Mouse (Mus musculus): Measurements from ENCODE around the gene Ssh3.

Gene Ssh3

GRCm38 (mm10) chr19:4247010-4247409 lies 22.0 kb downstream of the Ssh3 start:
- no peak for DNase-seq (ENCODE audit: low spot score in 2 of 2)

GRCm38 (mm10) chr19:4244775-4245174 lies 24.2 kb downstream of the Ssh3 start:
- no peak for DNase-seq (ENCODE audit: low spot score in 2 of 2)

DNA sequence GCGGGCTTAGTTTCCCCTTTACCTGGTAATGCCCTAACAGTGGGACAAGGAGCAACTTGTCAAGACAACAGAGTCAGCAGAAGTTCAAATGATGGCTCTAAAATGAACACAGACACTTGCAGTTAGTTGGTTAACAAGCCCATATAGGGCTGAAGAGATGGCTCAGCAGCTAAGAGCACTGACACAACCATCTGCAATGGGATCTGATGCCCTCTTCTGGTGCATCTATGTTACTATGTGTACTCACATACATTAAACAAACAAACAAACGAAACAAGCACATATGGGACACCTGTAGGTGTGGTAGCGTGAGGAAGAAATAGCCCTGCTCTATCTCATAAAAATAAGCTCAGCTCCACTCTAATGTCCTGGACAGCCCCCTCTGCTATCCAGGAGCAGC lies 26.6 kb downstream of the Ssh3 start:
- DNase-seq (ENCODE audit: low spot score in 2 of 2), result no peak

GRCm38 (mm10) chr19:4240247-4240668 lies 28.7 kb downstream of the Ssh3 start:
- no peak for DNase-seq (ENCODE audit: low spot score in 2 of 2)

DNA sequence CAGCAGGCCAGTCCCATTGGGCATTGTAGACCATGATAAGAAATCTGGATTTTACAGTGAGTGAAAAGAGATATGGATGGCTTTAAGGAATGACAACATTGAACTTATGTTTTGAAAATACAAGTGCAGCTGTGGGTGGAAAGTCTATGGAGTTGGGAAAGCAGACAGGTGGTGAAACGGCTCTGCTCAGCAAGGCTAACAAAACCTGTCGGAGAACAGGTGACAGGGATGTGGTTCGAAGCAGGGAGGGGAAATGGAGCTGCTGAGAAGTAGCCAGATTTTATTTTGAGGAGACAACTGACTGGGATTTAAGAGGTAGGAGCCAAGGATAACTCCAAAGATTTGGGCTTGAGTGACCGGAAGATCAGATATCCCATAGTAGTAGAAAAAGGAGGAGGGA lies 34.4 kb downstream of the Ssh3 start:
- DNase-seq (ENCODE audit: low spot score in 2 of 2), result no peak

GRCm38 (mm10) chr19:4232651-4233050 lies 36.3 kb downstream of the Ssh3 start:
- no peak for DNase-seq (ENCODE audit: low spot score in 2 of 2)

- DNase-seq (ENCODE audit: low spot score in 2 of 2), result no peak
These were observed 36.8 kb downstream of the Ssh3 start for GRCm38 (mm10) chr19:4232186-4232572.

- peak; percentile 95 to 98 for DNase-seq (ENCODE audit: low spot score in 2 of 2)
These were observed 37.5 kb downstream of the Ssh3 start, which contains the start of gene Pold4 for GRCm38 (mm10) chr19:4231253-4232185. Pold4 (plus strand) TSS chr19:4231899.

- no peak for DNase-seq (ENCODE audit: low spot score in 2 of 2)
These were observed 38.6 kb downstream of the Ssh3 start for GRCm38 (mm10) chr19:4230415-4230814.

GRCm38 (mm10) chr19:4229451-4230076 lies 39.4 kb downstream of the Ssh3 start:
- no peak for DNase-seq (ENCODE audit: low spot score in 2 of 2)

GRCm38 (mm10) chr19:4228891-4229290 lies 40.1 kb downstream of the Ssh3 start:
- DNase-seq (ENCODE audit: low spot score in 2 of 2), result no peak

GRCm38 (mm10) chr19:4227894-4228678 lies 40.9 kb downstream of the Ssh3 start:
- peak in 1 of 2 experiments; percentile 79 for DNase-seq (ENCODE audit: low spot score in 2 of 2)

DNA sequence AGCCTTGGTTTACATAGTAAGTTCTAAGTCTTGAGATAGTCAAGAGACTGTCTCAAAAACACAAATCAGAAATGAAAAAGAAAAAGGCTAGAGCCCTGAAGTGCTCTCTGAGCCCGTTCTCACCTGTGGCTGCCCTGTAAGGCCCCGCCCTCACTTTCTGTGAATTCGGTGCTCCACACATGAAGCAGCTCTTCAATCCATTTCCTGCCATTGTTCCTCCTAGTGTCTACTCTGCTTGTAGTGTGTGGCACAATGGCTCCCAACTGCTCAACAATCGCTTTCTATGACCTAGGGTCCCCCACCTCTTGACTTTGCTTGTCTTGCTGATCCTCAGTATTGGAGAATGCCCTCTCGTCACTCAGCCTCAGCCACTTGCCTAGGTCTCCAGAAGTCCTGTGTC lies 41.5 kb downstream of the Ssh3 start:
- DNase-seq (ENCODE audit: low spot score in 2 of 2), result no peak

DNA sequence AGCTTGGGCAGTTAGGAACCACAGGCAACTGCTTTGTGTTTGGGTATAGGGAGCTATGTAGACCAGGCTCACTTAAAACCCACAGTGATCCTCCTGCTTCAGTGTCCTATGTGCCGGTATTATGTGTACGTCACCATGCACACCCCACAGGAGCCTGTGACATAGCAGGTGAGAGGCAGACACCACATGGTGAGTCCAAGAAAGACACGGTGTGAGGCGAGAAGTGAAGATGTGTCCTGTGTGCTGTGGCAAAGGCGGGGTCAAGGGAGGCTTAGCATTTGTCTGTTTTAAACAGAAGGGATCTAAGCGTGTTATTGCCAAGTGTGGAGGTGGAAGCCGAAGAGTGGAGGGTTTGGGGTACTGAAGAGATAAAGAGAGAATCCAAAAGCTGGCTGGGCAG lies 42.2 kb downstream of the Ssh3 start:
- DNase-seq (ENCODE audit: low spot score in 2 of 2), result no peak

DNA sequence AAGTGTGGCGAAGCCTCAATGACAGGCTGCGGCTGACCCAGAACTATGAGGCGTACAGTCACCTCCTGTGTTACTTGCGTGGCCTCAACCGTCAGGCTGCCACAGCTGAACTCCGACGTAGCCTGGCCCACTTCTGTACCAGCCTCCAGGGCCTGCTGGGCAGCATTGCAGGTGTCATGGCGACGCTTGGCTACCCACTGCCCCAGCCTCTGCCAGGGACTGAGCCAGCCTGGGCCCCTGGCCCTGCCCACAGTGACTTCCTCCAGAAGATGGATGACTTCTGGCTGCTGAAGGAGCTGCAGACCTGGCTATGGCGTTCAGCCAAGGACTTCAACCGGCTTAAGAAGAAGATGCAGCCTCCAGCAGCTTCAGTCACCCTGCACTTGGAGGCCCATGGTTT lies 46.8 kb downstream of the Ssh3 start:
- no peak for DNase-seq (ENCODE audit: low spot score in 2 of 2)

DNA sequence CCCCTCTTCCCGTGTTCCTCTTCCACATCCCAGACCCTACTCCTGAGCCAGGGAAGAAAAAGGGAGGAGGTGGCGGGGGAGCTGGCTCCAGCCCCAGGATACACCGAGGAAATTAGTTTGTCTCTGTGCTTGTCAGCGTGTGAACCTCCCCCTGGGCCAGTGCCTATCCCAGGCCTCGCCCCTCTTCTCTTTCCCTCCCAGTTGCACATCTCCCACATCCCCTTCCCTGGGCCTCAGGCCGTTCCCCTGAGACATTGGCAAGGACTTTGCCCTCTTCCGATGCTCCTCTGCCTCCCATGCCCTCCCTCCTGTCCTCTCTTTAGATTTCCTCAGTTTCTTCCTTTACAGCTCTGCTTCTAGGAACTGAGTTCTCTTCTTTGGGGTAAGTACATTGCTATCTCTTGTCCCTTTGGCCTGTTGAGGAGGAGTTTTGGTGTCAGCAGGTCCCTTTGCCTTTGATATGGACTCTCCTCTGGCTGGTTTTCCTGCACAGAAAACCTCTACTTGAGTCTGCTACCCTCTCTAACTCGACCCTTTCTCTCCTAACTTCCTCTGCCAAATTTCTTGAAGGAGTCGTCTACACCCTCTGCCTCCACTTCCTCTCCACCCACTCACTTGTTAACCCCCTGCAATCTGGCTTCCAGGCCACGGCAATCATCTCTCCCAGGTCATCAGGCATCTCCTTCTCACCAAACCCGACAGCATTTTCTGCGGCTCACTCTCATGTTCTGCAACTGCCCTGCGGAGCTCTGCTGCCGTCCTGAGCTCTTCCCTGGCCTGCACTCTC lies 47.8 kb downstream of the Ssh3 start:
- DNase-seq (ENCODE audit: low spot score in 2 of 2), result no peak

DNA sequence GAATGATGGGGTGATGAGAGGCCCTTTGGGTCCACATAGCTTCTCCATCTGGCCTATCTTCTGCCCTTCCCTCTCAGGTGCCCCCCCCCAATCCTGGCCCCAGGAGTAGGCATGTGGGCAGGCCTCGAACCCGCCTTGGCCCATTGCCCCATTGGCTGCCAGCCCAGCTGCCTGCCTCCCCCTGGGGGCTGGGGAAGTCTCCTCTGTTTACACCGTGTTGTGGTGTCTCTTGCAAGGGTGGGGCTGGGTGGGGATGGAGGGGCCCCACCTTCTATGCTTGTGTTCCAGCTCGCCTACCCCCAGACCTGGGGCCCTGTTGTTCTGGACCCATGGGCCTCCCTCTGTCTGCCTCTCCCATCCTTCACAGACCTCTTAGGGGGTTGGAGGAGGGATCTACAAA lies 48.6 kb downstream of the Ssh3 start:
- DNase-seq (ENCODE audit: low spot score in 2 of 2), result no peak

- no peak for DNase-seq (ENCODE audit: low spot score in 2 of 2)
These were observed 49.0 kb downstream of the Ssh3 start for GRCm38 (mm10) chr19:4219943-4220342.

GRCm38 (mm10) chr19:4218784-4219183 lies 50.2 kb downstream of the Ssh3 start:
- DNase-seq (ENCODE audit: low spot score in 2 of 2), result no peak

- no peak for DNase-seq (ENCODE audit: low spot score in 2 of 2)
These were observed 50.7 kb downstream of the Ssh3 start for GRCm38 (mm10) chr19:4218293-4218692.

DNA sequence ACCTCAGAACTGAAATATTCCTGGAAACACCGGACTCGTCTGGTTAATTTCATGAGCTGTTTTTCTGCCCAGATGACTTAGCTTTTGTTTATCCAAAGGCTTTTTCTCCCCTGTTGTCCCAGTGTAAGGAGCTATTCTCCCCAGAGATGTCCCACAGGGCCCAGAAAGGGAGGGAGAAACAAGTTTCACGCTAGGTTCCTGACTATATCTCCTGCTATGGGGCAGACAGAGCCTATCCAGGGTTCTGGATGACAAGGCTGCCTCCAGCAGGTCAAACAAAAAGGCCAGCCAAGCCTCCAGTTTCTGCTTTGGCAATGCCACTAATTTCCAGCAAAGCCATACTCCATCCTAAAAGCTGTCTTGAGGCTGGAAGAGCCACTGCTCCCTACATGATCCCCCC lies 51.1 kb downstream of the Ssh3 start:
- DNase-seq (ENCODE audit: low spot score in 2 of 2), result no peak

GRCm38 (mm10) chr19:4217140-4217539 lies 51.8 kb downstream of the Ssh3 start:
- DNase-seq (ENCODE audit: low spot score in 2 of 2), result no peak

Data from left cerebral cortex, adult 9 months (tissue).